Mouse (Mus musculus): Measurements from ENCODE around the gene Daam2. TPM values are rescaled to one million over a fixed set of nuclear protein-coding genes. Genes with fewer than 3 reads are reported as not detected.
"Not testable (repeated sequence)": the region's sequence is repeated elsewhere in the genome, so short reads cannot be mapped to it uniquely, and the experiment has no call there.

Daam2 gene
- total RNA-seq, 2 experiments from 2014 or later = not detected

DNA sequence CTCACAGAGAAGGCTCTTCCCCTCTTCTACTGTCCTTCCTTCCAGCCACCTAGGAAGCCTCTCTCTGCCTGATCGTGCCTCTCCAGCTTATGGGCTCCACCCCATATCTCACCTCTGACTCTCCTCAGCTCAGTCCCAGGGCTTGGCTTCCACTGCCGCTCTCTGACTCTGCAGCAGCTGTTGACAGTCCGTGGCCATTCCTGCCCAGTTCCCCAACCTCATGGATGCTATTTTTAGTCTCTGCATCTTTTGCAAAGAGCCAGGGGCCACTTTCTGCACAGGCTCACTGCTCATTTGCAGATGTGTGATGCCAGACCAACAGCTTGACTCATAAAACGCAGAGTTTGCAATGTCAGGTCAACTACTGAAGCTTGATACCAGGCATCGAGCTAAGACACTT lies 75.0 kb downstream of the Daam2 start:
- no peak for ATAC-seq (replicated peaks; ENCODE audit: poor library complexity)

DNA sequence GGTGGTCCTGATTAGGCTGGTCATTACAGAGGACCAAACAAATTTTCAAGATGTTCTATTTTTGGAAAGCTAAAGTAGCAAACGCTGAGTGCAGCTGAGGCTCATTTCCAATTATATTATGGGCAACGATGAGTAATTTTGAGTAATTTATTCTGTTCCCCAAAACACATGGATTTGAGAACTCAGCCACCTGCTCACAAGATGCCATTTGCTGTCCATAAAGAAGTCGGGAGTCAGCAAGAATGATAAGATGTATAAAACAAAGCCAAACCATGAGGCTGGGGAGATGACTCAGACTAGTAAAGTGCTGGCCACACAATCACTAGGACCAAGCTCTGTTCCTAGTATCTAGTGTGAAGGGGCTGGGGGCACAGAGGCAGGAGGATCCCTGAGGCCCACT lies 79.7 kb downstream of the Daam2 start:
- ATAC-seq (replicated peaks; ENCODE audit: poor library complexity) = no peak

- ATAC-seq (replicated peaks; ENCODE audit: poor library complexity) = no peak
Measured at GRCm38 (mm10) chr17:49481876-49482275, 82.3 kb downstream of the Daam2 start.

- ATAC-seq (replicated peaks; ENCODE audit: poor library complexity) = no peak
Measured at GRCm38 (mm10) chr17:49477370-49477769, 86.8 kb downstream of the Daam2 start.

DNA sequence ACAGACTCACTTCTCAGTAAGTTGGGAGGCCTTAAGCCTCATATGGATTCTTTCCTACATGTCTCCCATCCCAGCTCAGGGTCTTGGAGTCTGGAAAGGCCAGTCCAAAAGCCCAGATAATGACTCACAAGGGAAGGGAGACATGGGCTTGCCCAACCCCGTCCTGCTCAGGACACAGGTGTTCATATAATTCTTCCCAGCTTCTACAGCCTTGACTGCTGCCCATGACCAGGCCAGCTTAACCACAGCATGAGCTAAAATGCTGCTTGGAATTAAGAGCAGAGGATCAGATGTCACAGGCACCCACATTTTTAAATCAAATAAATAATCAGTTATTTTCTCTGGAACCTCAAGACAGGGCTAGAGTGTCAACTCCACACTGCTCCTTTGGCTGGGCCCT lies 89.0 kb downstream of the Daam2 start:
- no peak for ATAC-seq (replicated peaks; ENCODE audit: poor library complexity)

- no peak for ATAC-seq (replicated peaks; ENCODE audit: poor library complexity)
Measured at GRCm38 (mm10) chr17:49474051-49474450, 90.1 kb downstream of the Daam2 start.

DNA sequence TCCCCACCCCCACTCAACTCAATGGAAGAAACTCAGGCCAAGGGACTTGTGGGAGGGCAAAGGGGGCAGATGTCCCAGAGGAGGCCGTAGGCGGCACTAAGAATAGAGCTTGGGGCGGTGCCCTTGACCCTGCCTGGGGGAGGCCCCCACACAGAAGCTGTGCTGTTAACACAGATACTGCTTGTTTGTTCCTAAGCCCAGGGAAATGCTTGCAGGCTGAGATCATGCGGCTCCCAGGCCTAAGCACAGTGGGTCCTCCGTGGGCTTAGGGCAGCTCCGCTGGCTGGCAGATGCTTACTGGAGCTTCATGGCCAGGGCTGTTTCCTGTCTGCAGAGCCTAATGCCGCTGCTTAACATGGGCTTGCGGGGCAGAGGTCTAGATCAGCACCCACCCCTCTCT lies 91.5 kb downstream of the Daam2 start:
- no peak for ATAC-seq (replicated peaks; ENCODE audit: poor library complexity)

GRCm38 (mm10) chr17:49468223-49468622 lies 95.9 kb downstream of the Daam2 start:
- ATAC-seq (replicated peaks; ENCODE audit: poor library complexity) = peak; percentile 84

DNA sequence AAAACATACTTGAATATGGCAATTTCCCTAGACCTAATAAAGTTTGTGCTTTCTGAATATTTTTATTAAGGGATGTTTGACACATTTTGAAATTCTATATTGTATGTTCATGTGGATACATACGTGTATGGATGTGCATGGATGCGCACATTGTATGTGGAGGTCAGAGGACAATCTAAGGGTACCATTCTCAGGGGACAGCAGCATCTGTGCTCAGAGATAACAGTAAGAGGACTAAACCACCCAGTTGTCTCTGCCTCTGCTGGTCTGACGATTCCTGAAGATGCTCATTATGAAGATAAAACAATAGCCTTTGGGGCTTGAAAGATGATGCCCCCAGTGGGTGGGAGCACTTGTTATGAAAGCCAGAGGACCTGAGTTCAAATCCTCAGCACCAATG lies 99.3 kb downstream of the Daam2 start:
- ATAC-seq (replicated peaks; ENCODE audit: poor library complexity) = no peak

DNA sequence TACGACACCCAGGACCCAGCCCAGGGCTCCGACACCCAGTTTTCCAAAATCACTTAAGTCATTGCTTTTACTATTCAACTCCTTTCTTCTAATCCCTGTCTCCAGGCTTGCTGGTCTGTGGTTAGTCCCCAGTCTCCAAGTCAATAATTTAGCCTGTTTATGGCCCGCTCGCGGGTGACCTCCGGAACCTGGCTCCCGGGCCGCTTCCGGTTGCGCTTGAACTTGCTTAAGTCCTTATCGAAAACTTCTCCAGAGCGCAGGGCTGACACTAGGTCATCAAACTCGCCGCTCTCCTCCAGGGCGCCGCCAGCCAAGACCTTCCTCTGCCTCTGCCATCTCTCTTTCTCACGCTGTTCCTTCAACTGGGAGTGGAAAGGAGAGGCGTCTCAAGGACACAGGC lies 105.8 kb downstream of the Daam2 start:
- ATAC-seq (replicated peaks; ENCODE audit: poor library complexity) = no peak

GRCm38 (mm10) chr17:49457833-49458232 lies 106.3 kb downstream of the Daam2 start:
- ATAC-seq (replicated peaks; ENCODE audit: poor library complexity) = peak; percentile 73

DNA sequence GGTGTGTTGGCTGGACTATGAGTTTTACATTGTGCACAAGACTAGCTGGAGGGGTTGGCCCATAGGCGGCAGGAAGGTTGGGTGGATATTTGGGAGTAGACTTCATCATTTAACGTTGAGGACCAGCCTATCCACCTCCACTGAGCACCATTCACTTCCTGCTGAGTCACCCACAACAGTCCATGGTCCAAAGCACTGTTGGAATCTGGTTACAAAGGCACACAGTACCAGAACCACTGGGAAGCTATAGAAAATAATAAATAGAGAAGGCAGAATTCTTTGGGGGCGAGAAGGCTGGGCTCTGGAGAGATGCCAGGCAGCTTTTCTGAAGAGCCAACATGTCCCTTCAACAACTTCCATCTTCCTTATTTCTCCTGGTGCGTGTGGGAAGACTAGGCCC lies 107.8 kb downstream of the Daam2 start:
- ATAC-seq (replicated peaks; ENCODE audit: poor library complexity) = no peak

GRCm38 (mm10) chr17:49450922-49451321 lies 113.2 kb downstream of the Daam2 start:
- ATAC-seq (replicated peaks; ENCODE audit: poor library complexity) = no peak

DNA sequence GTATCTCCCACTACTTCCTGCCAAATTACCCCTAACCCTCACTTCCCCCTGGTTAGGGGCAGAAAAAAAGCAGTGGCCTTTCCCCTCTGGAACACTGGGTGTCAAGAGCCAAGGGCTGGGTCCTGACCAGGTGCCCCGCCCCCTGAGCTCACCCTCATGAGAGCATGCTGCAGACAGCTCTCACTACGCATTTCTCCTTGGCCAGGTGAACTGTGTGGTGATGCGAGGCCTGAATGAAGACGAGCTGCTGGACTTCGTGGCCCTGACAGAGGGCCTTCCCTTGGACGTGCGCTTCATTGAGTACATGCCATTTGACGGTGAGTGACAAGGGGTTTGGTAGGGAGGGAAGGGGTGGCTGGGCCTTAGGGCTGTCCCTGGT lies 114.9 kb downstream of the Daam2 start:
- ATAC-seq (replicated peaks; ENCODE audit: poor library complexity) = no peak

DNA sequence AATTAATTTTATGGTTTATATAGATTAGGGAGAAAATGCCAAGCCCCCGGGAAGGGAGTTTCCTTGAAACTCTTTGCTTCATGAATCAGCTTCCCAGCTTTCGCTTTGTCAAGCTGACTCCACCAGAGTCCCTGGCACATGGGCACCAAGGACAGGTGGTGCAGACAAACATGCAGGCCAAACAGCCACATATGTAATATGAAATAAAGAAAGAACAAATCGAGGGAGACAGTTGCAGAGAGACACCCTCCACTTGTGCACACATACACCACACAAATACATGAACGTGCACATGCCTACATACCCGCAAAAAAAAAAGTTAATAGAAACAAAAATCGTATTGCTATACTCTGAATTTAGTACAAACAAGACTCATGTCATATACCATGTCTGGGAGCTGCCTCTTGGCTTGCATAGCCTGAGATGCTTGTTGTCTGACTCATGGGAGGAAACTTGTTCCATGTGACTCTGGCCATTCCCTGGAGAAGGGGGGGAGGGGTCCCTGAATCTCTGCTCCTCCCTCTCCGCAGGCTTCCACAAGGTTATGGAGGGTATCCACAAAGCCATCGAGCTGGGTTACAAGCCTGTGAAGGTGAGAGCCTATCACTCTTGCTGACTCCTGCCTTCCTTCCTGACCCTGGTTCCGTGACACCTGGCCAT lies 115.4 kb downstream of the Daam2 start:
- no peak for ATAC-seq (replicated peaks; ENCODE audit: poor library complexity)

DNA sequence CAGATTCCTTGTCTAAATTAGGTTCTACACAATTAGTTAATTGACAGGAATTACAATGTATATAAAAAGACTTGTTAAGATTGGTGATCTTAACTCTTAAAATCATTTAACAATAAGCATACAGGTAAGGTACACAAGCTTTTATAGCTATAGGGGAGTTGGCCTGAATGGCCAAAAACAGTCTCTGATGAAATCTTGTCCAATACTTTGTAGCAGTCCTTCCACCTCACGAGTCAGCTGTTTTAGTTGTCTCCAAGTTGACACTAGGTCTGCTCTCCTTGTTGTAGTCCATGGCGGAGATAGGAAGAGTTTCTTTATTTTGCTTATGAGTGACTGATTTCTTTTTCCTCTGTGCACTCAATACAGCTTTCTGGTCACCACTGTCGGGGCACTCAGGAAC lies 121.3 kb downstream of the Daam2 start:
- ATAC-seq (replicated peaks; ENCODE audit: poor library complexity) = not testable (repeated sequence)

DNA sequence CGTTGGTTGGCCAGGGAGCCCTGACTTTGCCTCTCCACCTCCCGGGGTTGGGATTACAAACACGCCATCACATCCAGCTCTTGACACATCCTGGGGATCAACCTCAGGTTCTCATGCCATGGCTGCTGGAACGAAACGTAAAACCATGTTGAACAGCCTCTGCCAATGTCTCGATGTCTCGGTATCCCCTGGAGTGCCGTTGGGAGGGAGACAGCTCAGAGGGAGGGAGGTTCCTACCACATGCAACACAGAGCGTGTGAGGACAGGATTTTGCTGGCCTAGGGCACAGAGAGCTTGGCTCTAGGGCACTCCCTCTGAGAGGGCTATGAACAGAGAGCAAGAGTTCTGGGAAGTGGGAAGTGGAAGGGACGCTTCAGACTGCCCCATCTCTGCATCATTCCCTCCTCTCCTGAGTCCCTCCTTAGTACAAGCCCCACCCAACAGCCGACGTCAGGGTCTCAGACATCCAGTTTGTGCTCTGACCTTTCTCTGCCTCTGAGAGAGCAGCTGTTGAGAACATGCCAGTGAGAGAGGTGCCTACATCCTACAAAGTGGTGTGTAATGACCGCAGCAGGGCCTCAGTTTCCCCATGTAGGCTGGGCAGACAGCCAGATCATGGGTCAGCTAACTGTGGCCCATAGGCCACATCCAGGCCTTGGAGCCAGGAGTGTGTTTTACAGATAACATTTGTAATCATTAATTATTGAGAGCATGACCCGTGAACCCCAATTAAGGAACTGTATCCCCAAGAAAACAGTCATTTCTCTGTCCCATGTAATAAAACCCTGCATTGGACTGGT lies 123.6 kb downstream of the Daam2 start:
- ATAC-seq (replicated peaks; ENCODE audit: poor library complexity) = no peak

GRCm38 (mm10) chr17:49439706-49440105 lies 124.4 kb downstream of the Daam2 start:
- ATAC-seq (replicated peaks; ENCODE audit: poor library complexity) = no peak

GRCm38 (mm10) chr17:49438822-49439574 lies 125.1 kb downstream of the Daam2 start:
- peak; percentile 87 for ATAC-seq (replicated peaks; ENCODE audit: poor library complexity)

GRCm38 (mm10) chr17:49437306-49437705 lies 126.8 kb downstream of the Daam2 start:
- not testable (repeated sequence) for ATAC-seq (replicated peaks; ENCODE audit: poor library complexity)

- no peak for ATAC-seq (replicated peaks; ENCODE audit: poor library complexity)
Measured at GRCm38 (mm10) chr17:49436631-49437030, 127.5 kb downstream of the Daam2 start.

- ATAC-seq (replicated peaks; ENCODE audit: poor library complexity) = peak; percentile 13
Measured at GRCm38 (mm10) chr17:49435081-49435480, 129.1 kb downstream of the Daam2 start.
